Mouse (Mus musculus): ENCODE data around the gene Rbp1. TPM values are rescaled to one million over a fixed set of nuclear protein-coding genes. Genes with fewer than 3 reads are reported as not detected.

Rbp1 gene
- polyA plus RNA-seq, 1 experiment from 2014 or later = 132 TPM

DNA sequence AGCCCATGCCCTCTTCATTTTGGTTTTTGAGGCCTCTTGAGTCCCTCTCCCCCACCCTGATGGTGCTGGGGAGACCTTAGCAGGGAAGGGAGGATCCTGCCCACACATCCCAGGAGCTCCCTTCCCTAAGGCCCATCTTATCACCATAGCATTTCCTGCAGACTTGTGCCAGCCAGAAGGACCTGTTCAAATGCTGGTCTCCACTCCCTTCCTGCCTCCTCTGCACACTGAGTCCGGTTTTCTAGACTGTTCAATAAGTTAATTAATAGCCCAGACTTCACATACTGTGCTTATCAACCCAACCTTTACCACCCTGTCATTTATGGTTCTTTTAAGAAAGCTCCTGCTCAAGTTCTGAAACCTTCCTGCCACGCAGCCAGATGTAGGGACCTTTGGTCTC, 43.9 kb downstream of the Rbp1 start:
- WGBS = 45% methylated on average over 2 of the region's 2 CpGs
- H3K4me1 ChIP-seq (ENCODE audit: insufficient read depth) = no peaks in the 10 kb centered on the region
- no peaks in the 10 kb centered on the region for H3K27me3 ChIP-seq (ENCODE audit: insufficient read depth, low read length)
- no peak for ATAC-seq (ENCODE audit: insufficient read depth)
- no peak for TF ChIP-seq CTCF (IDR thresholded peaks at IDR 0.05; ENCODE audit: low read depth)
- H3K9me3 ChIP-seq (ENCODE audit: low read depth, low read length) = no peaks in the 10 kb centered on the region
- no peaks in the 10 kb centered on the region for H3K36me3 ChIP-seq (ENCODE audit: insufficient read depth)
- no peak overlapping the region for H3K4me2 ChIP-seq
- no peak overlapping the region for H3K27ac ChIP-seq (ENCODE audit: low read depth)
- H3K4me3 ChIP-seq (ENCODE audit: low read depth, low read length) = no peak overlapping the region
- H3K9ac ChIP-seq = no peak overlapping the region
- DNase-seq = no peak

DNA sequence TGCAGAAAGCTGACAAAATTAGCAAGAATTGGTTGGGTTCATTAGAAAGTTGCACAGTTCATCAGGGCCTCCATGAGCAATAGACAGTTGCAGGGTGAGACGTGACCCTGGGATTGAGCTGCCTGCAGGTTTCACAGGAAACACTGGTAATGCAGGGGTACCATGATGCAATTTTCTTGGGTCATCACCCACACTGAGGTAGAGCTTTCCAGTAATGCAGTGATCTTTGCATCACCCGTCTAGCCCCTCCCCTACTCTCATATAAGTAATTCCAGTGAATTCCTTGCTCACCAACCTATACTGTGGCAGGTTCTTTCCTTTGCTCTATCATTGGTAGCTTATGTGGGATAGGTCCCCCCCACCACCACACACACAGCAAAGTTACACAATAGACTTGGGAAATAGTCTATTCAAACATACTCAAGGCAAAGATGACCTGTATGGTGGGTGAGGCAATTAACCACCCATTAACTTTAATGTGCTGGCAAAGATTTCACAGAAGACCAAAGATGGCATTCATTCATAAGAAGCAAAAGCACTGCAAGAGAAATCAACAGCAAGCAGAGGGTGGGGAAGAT, 57.5 kb downstream of the Rbp1 start:
- Histone ChIP-seq H3K27ac (ENCODE audit: low read depth) (no peak overlapping the region), H3K4me1 (ENCODE audit: insufficient read depth) (no peaks in the 10 kb centered on the region), H3K36me3 (ENCODE audit: insufficient read depth) (no peaks in the 10 kb centered on the region), H3K9ac (no peak overlapping the region), H3K4me3 (ENCODE audit: low read depth, low read length) (no peak overlapping the region), H3K27me3 (ENCODE audit: insufficient read depth, low read length) (no peaks in the 10 kb centered on the region), H3K9me3 (ENCODE audit: low read depth, low read length) (no peaks in the 10 kb centered on the region), H3K4me2 (no peak overlapping the region)
- TF ChIP-seq CTCF (IDR thresholded peaks at IDR 0.05; ENCODE audit: low read depth) = no peak
- ATAC-seq (ENCODE audit: insufficient read depth) (no peak), DNase-seq (no peak)
- 70% methylated on average over 2 of the region's 2 CpGs for WGBS

DNA sequence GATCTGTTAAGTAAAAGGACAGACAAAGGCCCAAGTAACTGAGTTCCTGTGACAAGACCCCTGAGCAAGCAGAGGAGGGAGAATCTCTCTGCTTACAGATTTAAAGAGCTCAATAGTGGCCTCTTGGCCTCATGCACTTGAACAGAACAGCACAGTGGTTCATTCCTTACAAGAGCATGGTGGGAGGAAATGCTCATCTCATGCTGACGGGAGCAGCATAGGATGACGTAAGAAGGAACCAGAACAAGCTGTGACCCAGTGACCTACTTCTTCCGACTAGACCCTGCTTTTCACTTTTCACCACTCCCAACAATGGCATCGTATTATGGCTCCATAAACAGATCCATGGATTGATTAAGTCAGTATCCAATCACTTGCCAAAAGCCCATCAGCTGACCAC, 59.5 kb downstream of the Rbp1 start:
- Histone ChIP-seq H3K4me2 (no peak overlapping the region), H3K4me3 (ENCODE audit: low read depth, low read length) (no peak overlapping the region), H3K9me3 (ENCODE audit: low read depth, low read length) (no peaks in the 10 kb centered on the region), H3K36me3 (ENCODE audit: insufficient read depth) (no peaks in the 10 kb centered on the region), H3K27ac (ENCODE audit: low read depth) (no peak overlapping the region), H3K27me3 (ENCODE audit: insufficient read depth, low read length) (no peaks in the 10 kb centered on the region), H3K4me1 (ENCODE audit: insufficient read depth) (no peaks in the 10 kb centered on the region), H3K9ac (no peak overlapping the region)
- no peak for ATAC-seq (ENCODE audit: insufficient read depth)
- no peak for TF ChIP-seq CTCF (IDR thresholded peaks at IDR 0.05; ENCODE audit: low read depth)
- WGBS = 49% methylated on average over 4 of the region's 4 CpGs
- DNase-seq = no peak

DNA sequence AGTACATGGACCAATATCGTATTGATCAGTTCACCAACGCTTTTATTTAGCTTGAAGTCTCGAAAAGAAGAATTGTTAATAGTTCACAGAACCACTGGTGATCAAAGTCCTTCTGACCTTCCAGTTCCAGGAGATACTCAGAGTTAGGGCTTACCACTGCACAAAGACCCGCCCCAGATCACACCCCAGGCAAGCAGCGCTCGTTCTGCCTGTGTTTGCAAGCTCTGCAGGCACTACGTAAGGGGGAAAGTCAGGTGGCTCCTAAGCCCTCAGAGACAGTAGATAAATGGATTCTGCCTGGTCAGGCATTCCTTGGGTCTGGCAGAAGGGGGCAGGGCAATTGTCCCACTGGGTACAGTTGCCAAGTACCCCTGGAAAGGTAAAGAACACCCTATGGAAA, 62.3 kb downstream of the Rbp1 start:
- Histone ChIP-seq H3K36me3 (ENCODE audit: insufficient read depth) (no peaks in the 10 kb centered on the region), H3K4me3 (ENCODE audit: low read depth, low read length) (no peak overlapping the region), H3K27me3 (ENCODE audit: insufficient read depth, low read length) (no peaks in the 10 kb centered on the region), H3K9me3 (ENCODE audit: low read depth, low read length) (no peaks in the 10 kb centered on the region), H3K9ac (no peak overlapping the region), H3K4me1 (ENCODE audit: insufficient read depth) (0 out of 2 replicates have a peak, but pooled peaks cover 3% of the 10 kb centered on the region), H3K27ac (ENCODE audit: low read depth) (no peak overlapping the region), H3K4me2 (no peak overlapping the region)
- WGBS = 76% methylated on average over 7 of the region's 7 CpGs
- DNase-seq (no peak), ATAC-seq (ENCODE audit: insufficient read depth) (no peak)
- no peak for TF ChIP-seq CTCF (IDR thresholded peaks at IDR 0.05; ENCODE audit: low read depth)

DNA sequence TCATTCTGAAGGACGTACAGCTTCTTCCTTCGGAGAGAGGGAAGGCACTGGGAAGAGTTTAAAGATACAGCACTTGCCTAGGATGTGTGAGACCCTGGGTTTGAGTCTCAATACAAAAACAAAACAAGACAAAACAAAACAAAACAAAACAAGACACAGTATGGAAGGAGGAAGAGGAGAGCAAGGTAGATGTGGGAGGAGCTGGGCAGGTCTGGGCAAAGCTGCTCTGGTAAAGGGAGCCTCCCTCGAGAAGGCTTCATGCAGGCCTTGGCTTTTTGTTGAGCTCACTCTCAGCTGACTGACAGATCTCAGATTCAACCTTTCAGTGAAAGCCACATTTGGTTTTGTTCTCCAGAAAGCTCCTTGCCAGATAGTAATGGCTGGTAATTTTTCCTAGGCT, 63.1 kb downstream of the Rbp1 start, which contains the start of gene Rbp2:
Rbp2 (plus strand) TSS at position 301 of the 400 bp plus-strand sequence.
- Histone ChIP-seq H3K4me3 (ENCODE audit: low read depth, low read length) (no peak within 1 kb of the TSS), H3K9ac (no peak within 1 kb of the TSS), H3K27me3 (ENCODE audit: insufficient read depth, low read length) (no peaks in the 10 kb centered on the region), H3K4me1 (ENCODE audit: insufficient read depth) (0 out of 2 replicates have a peak, but pooled peaks cover 3% of the 10 kb centered on the region), H3K9me3 (ENCODE audit: low read depth, low read length) (no peaks in the 10 kb centered on the region), H3K4me2 (no peak within 1 kb of the TSS), H3K36me3 (ENCODE audit: insufficient read depth) (no peaks in the 10 kb centered on the region), H3K27ac (ENCODE audit: low read depth) (no peak within 1 kb of the TSS)
- 83% methylated on average over 3 of the region's 3 CpGs for WGBS
- no peak for ATAC-seq (ENCODE audit: insufficient read depth)
- DNase-seq = no peak
- no peak for TF ChIP-seq CTCF (IDR thresholded peaks at IDR 0.05; ENCODE audit: low read depth)

DNA sequence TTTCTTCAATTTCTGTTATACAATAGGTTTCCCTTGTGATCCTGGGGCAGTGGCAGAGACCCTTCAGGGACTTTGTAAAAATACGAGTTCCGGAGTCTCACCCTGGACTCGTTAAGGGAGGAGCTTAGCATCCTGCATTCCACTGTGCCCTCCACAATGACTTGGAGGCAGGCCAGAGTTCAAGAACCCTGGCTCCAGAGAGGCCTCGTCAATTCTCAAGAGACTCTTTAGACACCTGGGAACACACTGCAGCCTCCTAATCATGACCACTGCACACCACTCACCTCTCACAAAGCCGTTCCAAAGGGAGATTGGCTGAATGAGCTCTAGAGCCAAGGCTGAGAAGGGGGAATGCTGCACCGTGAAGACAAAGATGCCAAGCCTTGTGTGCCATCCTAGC, 64.5 kb downstream of the Rbp1 start:
- Histone ChIP-seq H3K4me1 (ENCODE audit: insufficient read depth) (0 out of 2 replicates have a peak, but pooled peaks cover 3% of the 10 kb centered on the region), H3K27me3 (ENCODE audit: insufficient read depth, low read length) (no peaks in the 10 kb centered on the region), H3K4me3 (ENCODE audit: low read depth, low read length) (no peak overlapping the region), H3K36me3 (ENCODE audit: insufficient read depth) (no peaks in the 10 kb centered on the region), H3K9me3 (ENCODE audit: low read depth, low read length) (no peaks in the 10 kb centered on the region), H3K4me2 (no peak overlapping the region), H3K27ac (ENCODE audit: low read depth) (no peak overlapping the region), H3K9ac (no peak overlapping the region)
- 43% methylated on average over 6 of the region's 6 CpGs for WGBS
- DNase-seq (peak; percentile 76), ATAC-seq (ENCODE audit: insufficient read depth) (peak; percentile 85)
- no peak for TF ChIP-seq CTCF (IDR thresholded peaks at IDR 0.05; ENCODE audit: low read depth)

DNA sequence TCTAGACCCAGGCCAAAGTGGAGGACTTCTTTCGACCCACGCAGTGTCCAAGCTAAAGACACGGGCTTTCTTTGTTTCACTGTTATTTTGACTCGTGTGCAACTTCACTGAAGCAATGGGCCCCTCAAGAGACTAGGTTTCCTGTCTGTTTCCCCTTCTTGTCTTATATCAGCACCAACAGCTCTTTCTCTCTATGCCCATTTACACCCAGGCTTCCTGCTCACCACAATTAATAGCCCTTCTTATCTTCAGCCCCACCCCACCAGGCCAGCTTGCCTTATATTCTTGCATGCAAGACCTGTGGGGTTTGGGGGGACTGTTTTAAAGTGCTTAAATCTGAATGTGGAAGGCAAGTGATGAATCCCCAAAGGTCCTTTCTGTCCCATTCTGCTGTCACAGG, 66.8 kb downstream of the Rbp1 start:
- Histone ChIP-seq H3K9ac (no peak overlapping the region), H3K27ac (ENCODE audit: low read depth) (no peak overlapping the region), H3K9me3 (ENCODE audit: low read depth, low read length) (no peaks in the 10 kb centered on the region), H3K27me3 (ENCODE audit: insufficient read depth, low read length) (no peaks in the 10 kb centered on the region), H3K4me3 (ENCODE audit: low read depth, low read length) (no peak overlapping the region), H3K4me2 (no peak overlapping the region), H3K36me3 (ENCODE audit: insufficient read depth) (no peaks in the 10 kb centered on the region), H3K4me1 (ENCODE audit: insufficient read depth) (0 out of 2 replicates have a peak, but pooled peaks cover 3% of the 10 kb centered on the region)
- TF ChIP-seq CTCF (IDR thresholded peaks at IDR 0.05; ENCODE audit: low read depth) = no peak
- ATAC-seq (ENCODE audit: insufficient read depth) = no peak
- no peak for DNase-seq
- 68% methylated on average over 4 of the region's 4 CpGs for WGBS

Data from lung, embryonic 14.5 days (tissue).